Mouse (Mus musculus): ENCODE data around the gene Xylt1. TPM values are rescaled to one million over a fixed set of nuclear protein-coding genes. Genes with fewer than 3 reads are reported as not detected.

Gene Xylt1
- polyA plus RNA-seq, 1 experiment from 2014 or later: 2.6 TPM

- 27% methylated on average over 6 of the region's 6 CpGs for WGBS
- Histone ChIP-seq H3K4me2 (ENCODE audit: low read length) (no peak overlapping the region), H3K27ac (ENCODE audit: low read length) (no peak overlapping the region), H3K9ac (replicated peaks; ENCODE audit: low read depth, low read length) (no peak overlapping the region), H3K4me3 (replicated peaks; ENCODE audit: low read length) (no peak overlapping the region), H3K36me3 (ENCODE audit: control insufficient read depth, insufficient read depth) (no peaks in the 10 kb centered on the region), H3K27me3 (replicated peaks; ENCODE audit: control insufficient read depth, insufficient read depth, low read length) (no peaks in the 10 kb centered on the region), H3K9me3 (ENCODE audit: control insufficient read depth, low read length) (no peaks in the 10 kb centered on the region), H3K4me1 (replicated peaks; ENCODE audit: control insufficient read depth, insufficient read depth, low read length) (peaks cover 11% of the 10 kb centered on the region; the same call in 1 of the 2 replicates)
- ATAC-seq: no peak
Observed at GRCm38 (mm10) chr7:117610439-117610838, 229.7 kb downstream of the Xylt1 start.

- H3K4me3 ChIP-seq (replicated peaks; ENCODE audit: low read length): no peak overlapping the region
- no peaks in the 10 kb centered on the region for H3K9me3 ChIP-seq (ENCODE audit: control insufficient read depth, low read length)
- peaks cover 14% of the 10 kb centered on the region; the same call in 1 of the 2 replicates for H3K4me1 ChIP-seq (replicated peaks; ENCODE audit: control insufficient read depth, insufficient read depth, low read length)
- no peak overlapping the region for H3K27ac ChIP-seq (ENCODE audit: low read length)
- no peak overlapping the region for H3K9ac ChIP-seq (replicated peaks; ENCODE audit: low read depth, low read length)
- H3K36me3 ChIP-seq (ENCODE audit: control insufficient read depth, insufficient read depth): no peaks in the 10 kb centered on the region
- H3K27me3 ChIP-seq (replicated peaks; ENCODE audit: control insufficient read depth, insufficient read depth, low read length): no peaks in the 10 kb centered on the region
- 67% methylated on average over 11 of the region's 11 CpGs for WGBS
- no peak for ATAC-seq
- H3K4me2 ChIP-seq (ENCODE audit: low read length): no peak overlapping the region
Observed at GRCm38 (mm10) chr7:117612788-117613473, 232.2 kb downstream of the Xylt1 start.

GRCm38 (mm10) chr7:117613796-117614195, 233.0 kb downstream of the Xylt1 start:
- 72% methylated on average over 3 of the region's 3 CpGs for WGBS
- no peaks in the 10 kb centered on the region for H3K27me3 ChIP-seq (replicated peaks; ENCODE audit: control insufficient read depth, insufficient read depth, low read length)
- H3K36me3 ChIP-seq (ENCODE audit: control insufficient read depth, insufficient read depth): no peaks in the 10 kb centered on the region
- H3K9ac ChIP-seq (replicated peaks; ENCODE audit: low read depth, low read length): no peak overlapping the region
- no peak overlapping the region for H3K4me2 ChIP-seq (ENCODE audit: low read length)
- H3K27ac ChIP-seq (ENCODE audit: low read length): no peak overlapping the region
- H3K4me3 ChIP-seq (replicated peaks; ENCODE audit: low read length): no peak overlapping the region
- no peaks in the 10 kb centered on the region for H3K9me3 ChIP-seq (ENCODE audit: control insufficient read depth, low read length)
- H3K4me1 ChIP-seq (replicated peaks; ENCODE audit: control insufficient read depth, insufficient read depth, low read length): peaks cover 23% of the 10 kb centered on the region
- no peak for ATAC-seq

- peaks cover 28% of the 10 kb centered on the region for H3K4me1 ChIP-seq (replicated peaks; ENCODE audit: control insufficient read depth, insufficient read depth, low read length)
- no peaks in the 10 kb centered on the region for H3K9me3 ChIP-seq (ENCODE audit: control insufficient read depth, low read length)
- H3K9ac ChIP-seq (replicated peaks; ENCODE audit: low read depth, low read length): no peak overlapping the region
- no peak overlapping the region for H3K27ac ChIP-seq (ENCODE audit: low read length)
- no peaks in the 10 kb centered on the region for H3K27me3 ChIP-seq (replicated peaks; ENCODE audit: control insufficient read depth, insufficient read depth, low read length)
- H3K4me3 ChIP-seq (replicated peaks; ENCODE audit: low read length): no peak overlapping the region
- ATAC-seq: no peak
- H3K4me2 ChIP-seq (ENCODE audit: low read length): no peak overlapping the region
- 56% methylated on average over 2 of the region's 2 CpGs for WGBS
- H3K36me3 ChIP-seq (ENCODE audit: control insufficient read depth, insufficient read depth): no peaks in the 10 kb centered on the region
Observed at GRCm38 (mm10) chr7:117614346-117614745, 233.6 kb downstream of the Xylt1 start.

- Histone ChIP-seq H3K36me3 (ENCODE audit: control insufficient read depth, insufficient read depth) (no peaks in the 10 kb centered on the region), H3K4me3 (replicated peaks; ENCODE audit: low read length) (no peak overlapping the region), H3K4me1 (replicated peaks; ENCODE audit: control insufficient read depth, insufficient read depth, low read length) (peaks cover 28% of the 10 kb centered on the region), H3K9ac (replicated peaks; ENCODE audit: low read depth, low read length) (no peak overlapping the region), H3K27me3 (replicated peaks; ENCODE audit: control insufficient read depth, insufficient read depth, low read length) (no peaks in the 10 kb centered on the region), H3K4me2 (ENCODE audit: low read length) (no peak overlapping the region), H3K9me3 (ENCODE audit: control insufficient read depth, low read length) (no peaks in the 10 kb centered on the region), H3K27ac (ENCODE audit: low read length) (no peak overlapping the region)
- no peak for ATAC-seq
- 56% methylated on average over 5 of the region's 5 CpGs for WGBS
Observed at GRCm38 (mm10) chr7:117614851-117615250, 234.1 kb downstream of the Xylt1 start.

GRCm38 (mm10) chr7:117616277-117616676, 235.5 kb downstream of the Xylt1 start:
- Histone ChIP-seq H3K4me2 (ENCODE audit: low read length) (no peak overlapping the region), H3K36me3 (ENCODE audit: control insufficient read depth, insufficient read depth) (no peaks in the 10 kb centered on the region), H3K9ac (replicated peaks; ENCODE audit: low read depth, low read length) (no peak overlapping the region), H3K27me3 (replicated peaks; ENCODE audit: control insufficient read depth, insufficient read depth, low read length) (no peaks in the 10 kb centered on the region), H3K9me3 (ENCODE audit: control insufficient read depth, low read length) (no peaks in the 10 kb centered on the region), H3K4me3 (replicated peaks; ENCODE audit: low read length) (no peak overlapping the region), H3K27ac (ENCODE audit: low read length) (no peak overlapping the region), H3K4me1 (replicated peaks; ENCODE audit: control insufficient read depth, insufficient read depth, low read length) (peaks cover 27% of the 10 kb centered on the region)
- ATAC-seq: no peak
- WGBS: 60% methylated on average over 5 of the region's 5 CpGs

DNA sequence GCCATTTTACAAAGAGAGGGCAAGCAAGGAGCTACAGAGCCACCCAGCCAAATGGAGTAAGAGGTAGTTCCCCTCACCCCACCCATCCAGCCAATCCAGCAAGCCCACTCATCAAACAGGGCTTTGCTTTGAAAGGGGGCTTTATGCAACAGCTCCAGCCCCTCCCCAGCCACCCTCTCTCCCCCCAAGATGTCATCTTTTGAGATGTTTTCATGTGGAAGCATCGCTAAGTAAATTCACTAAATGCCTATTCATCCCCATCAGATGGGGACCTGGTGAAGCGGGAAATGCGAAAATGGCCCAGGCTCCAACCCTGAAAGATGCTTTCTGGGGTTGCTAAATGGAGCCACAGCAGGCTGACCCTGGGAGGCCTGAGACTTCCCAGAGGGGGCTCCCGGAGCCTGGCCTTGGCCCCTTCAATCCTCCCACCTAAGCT, 238.0 kb downstream of the Xylt1 start:
- Histone ChIP-seq H3K27ac (ENCODE audit: low read length) (peak overlapping the region; percentile 29; the same call in 1 of the 2 replicates), H3K4me1 (replicated peaks; ENCODE audit: control insufficient read depth, insufficient read depth, low read length) (peaks cover 23% of the 10 kb centered on the region), H3K4me2 (ENCODE audit: low read length) (no peak overlapping the region), H3K9ac (replicated peaks; ENCODE audit: low read depth, low read length) (no peak overlapping the region), H3K4me3 (replicated peaks; ENCODE audit: low read length) (no peak overlapping the region), H3K36me3 (ENCODE audit: control insufficient read depth, insufficient read depth) (no peaks in the 10 kb centered on the region), H3K9me3 (ENCODE audit: control insufficient read depth, low read length) (no peaks in the 10 kb centered on the region), H3K27me3 (replicated peaks; ENCODE audit: control insufficient read depth, insufficient read depth, low read length) (no peaks in the 10 kb centered on the region)
- WGBS: 13% methylated on average over 4 of the region's 4 CpGs
- ATAC-seq: peak; percentile 90

DNA sequence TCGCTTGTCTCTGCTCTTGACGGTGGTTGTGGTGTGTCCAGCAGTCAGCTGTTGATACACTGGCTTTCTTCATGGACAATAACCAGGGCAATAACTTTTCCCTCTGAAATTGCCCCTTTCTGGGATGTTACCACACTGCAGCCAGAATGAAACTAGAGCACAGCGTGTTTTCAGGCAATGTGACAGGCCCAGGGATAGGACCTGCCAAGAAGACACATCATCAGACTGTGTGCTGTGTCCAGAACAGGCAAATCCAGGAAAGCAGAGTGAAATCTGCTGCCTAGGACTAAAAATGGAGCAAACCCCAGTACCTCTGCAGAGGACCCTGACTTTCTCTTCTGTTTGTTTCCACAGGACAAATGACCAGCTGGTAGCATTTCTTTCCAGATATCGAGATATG, 240.8 kb downstream of the Xylt1 start:
- Histone ChIP-seq H3K9ac (replicated peaks; ENCODE audit: low read depth, low read length) (no peak overlapping the region), H3K9me3 (ENCODE audit: control insufficient read depth, low read length) (no peaks in the 10 kb centered on the region), H3K4me2 (ENCODE audit: low read length) (no peak overlapping the region), H3K4me1 (replicated peaks; ENCODE audit: control insufficient read depth, insufficient read depth, low read length) (peaks cover 17% of the 10 kb centered on the region), H3K36me3 (ENCODE audit: control insufficient read depth, insufficient read depth) (no peaks in the 10 kb centered on the region), H3K27me3 (replicated peaks; ENCODE audit: control insufficient read depth, insufficient read depth, low read length) (no peaks in the 10 kb centered on the region), H3K4me3 (replicated peaks; ENCODE audit: low read length) (no peak overlapping the region), H3K27ac (ENCODE audit: low read length) (no peak overlapping the region)
- no peak for ATAC-seq
- 85% methylated on average over 4 of the region's 4 CpGs for WGBS

DNA sequence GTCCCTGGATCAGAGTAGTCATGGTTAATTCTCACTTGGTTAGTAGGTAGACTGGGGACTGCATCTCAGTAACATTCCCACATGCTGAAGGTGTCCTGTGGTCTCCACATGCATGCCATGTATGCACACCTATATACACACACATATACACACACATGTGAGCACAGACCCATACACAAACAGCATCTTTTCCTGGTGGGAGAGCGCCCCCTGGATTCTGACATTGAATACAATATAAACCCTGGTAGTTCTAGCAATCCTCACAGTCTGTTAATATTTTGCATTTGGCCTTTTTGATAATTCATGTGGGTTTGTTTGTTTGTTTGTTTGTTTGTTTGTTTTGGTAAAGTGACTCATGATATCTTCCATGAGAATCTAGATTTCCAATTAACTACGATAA, 242.0 kb downstream of the Xylt1 start:
- H3K4me2 ChIP-seq (ENCODE audit: low read length): no peak overlapping the region
- H3K27ac ChIP-seq (ENCODE audit: low read length): no peak overlapping the region
- H3K4me1 ChIP-seq (replicated peaks; ENCODE audit: control insufficient read depth, insufficient read depth, low read length): peaks cover 20% of the 10 kb centered on the region
- H3K9ac ChIP-seq (replicated peaks; ENCODE audit: low read depth, low read length): no peak overlapping the region
- H3K9me3 ChIP-seq (ENCODE audit: control insufficient read depth, low read length): no peaks in the 10 kb centered on the region
- no peak overlapping the region for H3K4me3 ChIP-seq (replicated peaks; ENCODE audit: low read length)
- no peaks in the 10 kb centered on the region for H3K27me3 ChIP-seq (replicated peaks; ENCODE audit: control insufficient read depth, insufficient read depth, low read length)
- 90% methylated on average over 2 of the region's 2 CpGs for WGBS
- H3K36me3 ChIP-seq (ENCODE audit: control insufficient read depth, insufficient read depth): no peaks in the 10 kb centered on the region
- no peak for ATAC-seq

DNA sequence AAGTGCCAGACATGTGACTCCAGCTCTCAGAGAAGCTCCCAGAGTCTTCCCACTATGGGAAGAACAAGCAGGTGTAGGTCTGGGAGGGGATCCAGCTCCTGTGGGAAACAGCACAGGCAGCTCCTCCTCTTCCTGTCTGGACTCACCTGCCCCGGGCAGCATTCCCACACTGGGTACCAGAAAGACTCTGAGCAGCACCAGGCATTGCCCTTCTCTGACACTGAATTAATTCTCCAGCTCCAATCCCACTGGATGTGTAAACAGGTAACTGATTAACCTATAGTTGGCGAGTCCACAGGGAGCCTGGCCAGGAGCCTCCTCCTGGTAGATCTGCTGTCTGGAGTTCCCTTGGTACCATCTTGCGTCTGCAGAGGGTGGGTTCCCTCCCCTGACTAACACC, 248.0 kb downstream of the Xylt1 start:
- WGBS: 65% methylated on average over 3 of the region's 3 CpGs
- Histone ChIP-seq H3K9me3 (ENCODE audit: control insufficient read depth, low read length) (no peaks in the 10 kb centered on the region), H3K4me3 (replicated peaks; ENCODE audit: low read length) (no peak overlapping the region), H3K36me3 (ENCODE audit: control insufficient read depth, insufficient read depth) (no peaks in the 10 kb centered on the region), H3K9ac (replicated peaks; ENCODE audit: low read depth, low read length) (no peak overlapping the region), H3K27ac (ENCODE audit: low read length) (no peak overlapping the region), H3K27me3 (replicated peaks; ENCODE audit: control insufficient read depth, insufficient read depth, low read length) (no peaks in the 10 kb centered on the region), H3K4me1 (replicated peaks; ENCODE audit: control insufficient read depth, insufficient read depth, low read length) (peaks cover 12% of the 10 kb centered on the region; the same call in 1 of the 2 replicates), H3K4me2 (ENCODE audit: low read length) (no peak overlapping the region)
- ATAC-seq: no peak
